Mouse (Mus musculus): ENCODE measurements at regions not wholly inside any gene's neighbourhood (a gene's known extent, or its start where the extent isn't known, plus 50 kb on each side); places are given as distances from the start of the nearest gene placed in this dataset.
A peak's percentile ranks its signal among the peaks of the same experiment; 100 is the strongest.

- no peak for DNase-seq (ENCODE audit: low spot score in 2 of 2)
Measured at GRCm38 (mm10) chr11:39733434-39734076, 961.4 kb downstream of the Mat2b start.

DNA sequence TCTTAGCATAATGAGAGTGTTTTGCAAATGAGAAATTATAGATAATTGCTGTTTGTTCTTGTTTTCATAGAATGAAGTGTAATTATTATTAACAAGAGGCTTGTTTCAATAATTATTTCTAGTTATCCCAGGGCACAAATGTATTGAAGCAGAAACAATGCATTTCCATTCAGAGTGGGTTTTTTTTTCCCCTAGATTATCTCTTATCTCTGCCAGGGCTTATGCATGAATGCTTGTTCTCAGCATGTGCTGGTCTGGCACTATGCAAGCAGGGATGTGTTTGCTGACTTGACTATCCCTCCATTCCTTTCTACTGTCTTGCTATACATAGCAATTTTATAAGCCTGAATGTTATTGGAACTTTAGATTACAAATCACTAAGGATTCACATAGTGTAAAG lies 971.4 kb downstream of the Mat2b start:
- no peak for DNase-seq (ENCODE audit: low spot score in 2 of 2)

- no peak for DNase-seq (ENCODE audit: low spot score in 2 of 2)
Measured at GRCm38 (mm10) chr11:39678521-39678920, 1016.5 kb downstream of the Mat2b start.

DNA sequence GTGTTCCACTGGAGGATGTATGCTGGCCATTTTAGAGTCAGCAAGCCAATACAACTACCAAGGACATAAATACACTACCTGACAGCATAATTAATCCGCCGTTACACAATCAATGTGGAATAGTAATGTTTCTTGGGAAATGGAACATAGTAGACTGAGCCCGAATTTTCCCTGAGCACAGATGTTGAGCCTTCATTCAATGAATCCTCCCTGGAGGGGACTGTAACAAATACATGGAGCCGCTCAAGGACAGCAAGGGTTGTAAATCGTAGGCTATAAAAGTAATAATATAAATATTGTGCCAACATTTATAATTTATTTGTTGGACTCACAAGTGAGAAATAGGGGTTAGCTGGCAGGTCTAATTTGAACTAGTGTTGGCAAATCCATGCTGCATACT lies 1041.4 kb downstream of the Mat2b start:
- no peak for DNase-seq (ENCODE audit: low spot score in 2 of 2)

DNA sequence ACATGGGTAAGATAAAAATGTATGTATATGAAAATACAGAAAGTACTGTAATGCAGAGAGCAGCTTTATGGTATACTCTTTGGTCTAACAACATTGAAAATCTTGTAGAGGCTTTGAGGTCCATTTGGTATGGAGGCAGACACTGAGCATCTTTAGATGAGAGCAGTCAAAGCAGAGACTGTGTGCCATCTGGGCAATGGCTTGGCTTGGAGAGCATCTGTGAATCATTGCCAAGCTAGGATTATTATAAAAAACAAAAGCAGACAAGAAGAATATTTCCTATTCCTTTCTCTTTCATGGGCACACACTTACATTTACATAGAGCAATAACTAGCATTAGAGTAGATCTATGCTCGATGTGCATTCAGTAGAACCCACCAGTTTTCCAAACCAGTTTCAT lies 1075.6 kb downstream of the Mat2b start:
- no peak for DNase-seq (ENCODE audit: low spot score in 2 of 2)

- DNase-seq (ENCODE audit: low spot score in 2 of 2): no peak
Measured at GRCm38 (mm10) chr11:39615843-39616242, 1079.2 kb downstream of the Mat2b start.

- DNase-seq (ENCODE audit: low spot score in 2 of 2): no peak
Measured at GRCm38 (mm10) chr11:39596479-39596878, 1098.5 kb downstream of the Mat2b start.

GRCm38 (mm10) chr11:39588641-39589385 lies 1106.2 kb downstream of the Mat2b start:
- peak; percentile 21 to 33 for DNase-seq (ENCODE audit: low spot score in 2 of 2)

DNA sequence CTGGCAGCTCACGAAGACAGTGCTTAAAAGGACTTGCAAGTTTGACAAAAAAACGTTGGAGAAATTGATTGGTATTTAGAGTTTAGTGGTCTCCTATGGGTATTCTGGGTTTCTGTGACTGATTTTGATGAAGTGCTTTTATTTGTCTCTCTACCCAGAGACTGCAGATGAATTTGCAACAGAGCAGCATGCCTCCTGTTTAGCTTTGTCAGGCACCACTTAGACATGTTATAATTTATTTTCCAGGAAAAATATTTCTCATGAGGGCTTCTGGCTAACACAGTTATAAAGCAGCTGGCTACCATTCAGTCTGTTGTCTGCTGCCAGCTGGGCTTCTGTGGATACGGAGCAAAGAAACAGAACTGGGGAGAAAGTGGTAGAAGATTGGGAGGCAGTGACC lies 1136.7 kb downstream of the Mat2b start:
- no peak for DNase-seq (ENCODE audit: low spot score in 2 of 2)

DNA sequence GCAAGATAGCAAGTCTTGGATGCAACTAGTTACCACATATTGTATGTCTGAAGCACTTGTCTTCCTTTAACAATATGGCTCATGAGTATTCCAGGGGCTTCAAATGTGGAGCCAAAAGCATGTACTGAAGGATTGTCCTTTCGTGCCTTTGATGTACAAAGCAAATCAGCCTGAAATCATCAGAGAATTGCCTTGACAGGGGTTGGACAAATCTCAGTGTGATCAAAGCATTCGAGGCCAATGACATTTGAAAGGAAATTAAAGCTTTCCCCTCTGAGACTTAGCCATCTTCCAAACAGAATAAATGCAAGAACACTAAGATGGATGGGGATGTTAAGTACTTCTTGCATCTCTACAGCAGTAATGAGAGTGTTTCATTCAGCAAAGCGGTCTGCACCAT lies 1144.9 kb downstream of the Mat2b start:
- DNase-seq (ENCODE audit: low spot score in 2 of 2): no peak

GRCm38 (mm10) chr11:39524866-39525649 lies 1169.9 kb downstream of the Mat2b start:
- DNase-seq (ENCODE audit: low spot score in 2 of 2): no peak

GRCm38 (mm10) chr11:39495253-39495652 lies 1199.8 kb downstream of the Mat2b start:
- DNase-seq (ENCODE audit: low spot score in 2 of 2): no peak

GRCm38 (mm10) chr11:39477136-39477535 lies 1217.9 kb downstream of the Mat2b start:
- DNase-seq (ENCODE audit: low spot score in 2 of 2): no peak

DNA sequence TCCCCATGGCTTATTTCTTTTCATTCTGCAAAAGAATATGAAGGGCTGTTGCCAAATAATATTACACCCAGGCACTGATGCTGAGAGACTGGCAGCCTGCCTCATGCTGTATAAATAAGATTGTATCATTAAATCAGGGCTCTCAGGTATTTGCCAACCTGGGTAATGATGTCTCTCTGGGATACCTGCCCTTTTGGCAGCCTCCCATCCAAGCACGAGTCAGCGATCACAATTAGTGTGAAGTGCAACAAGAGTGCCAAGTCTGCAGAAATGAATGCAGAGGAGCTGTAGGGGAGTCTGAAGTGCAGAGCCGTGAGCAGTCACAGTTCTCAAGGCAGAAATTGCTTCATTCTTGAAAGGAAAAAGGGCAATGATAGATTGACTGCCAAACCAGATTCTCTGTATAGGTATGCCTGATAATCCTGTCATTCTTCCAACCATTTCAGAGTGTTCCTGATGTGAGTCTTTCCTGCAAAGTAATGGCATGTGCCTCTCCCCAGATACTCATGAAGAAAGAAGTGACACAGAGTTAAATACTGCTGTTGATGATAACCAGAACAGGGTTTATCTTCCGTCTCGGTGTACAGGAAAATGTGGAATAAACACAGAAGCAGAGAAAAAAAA lies 1241.6 kb downstream of the Mat2b start:
- no peak for DNase-seq (ENCODE audit: low spot score in 2 of 2)

DNA sequence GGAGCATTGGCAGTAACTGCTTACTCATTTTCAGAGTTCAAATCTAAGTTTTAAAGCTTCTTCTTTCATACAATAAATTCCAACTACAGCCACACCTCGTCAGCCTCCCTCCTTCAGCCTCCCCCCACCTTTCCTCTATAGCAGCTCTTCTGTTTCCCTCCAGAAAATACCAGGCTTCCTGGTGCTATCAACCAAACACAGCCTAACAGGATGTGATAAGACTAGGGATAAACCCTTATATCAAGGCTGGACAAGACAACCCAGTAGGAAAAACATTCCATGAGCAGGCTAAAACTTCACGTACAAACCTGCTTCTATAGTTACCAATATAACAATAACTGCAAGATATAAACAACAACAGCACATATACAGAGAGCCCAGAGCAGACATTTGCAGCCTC lies 1248.6 kb downstream of the Mat2b start:
- no peak for DNase-seq (ENCODE audit: low spot score in 2 of 2)

DNA sequence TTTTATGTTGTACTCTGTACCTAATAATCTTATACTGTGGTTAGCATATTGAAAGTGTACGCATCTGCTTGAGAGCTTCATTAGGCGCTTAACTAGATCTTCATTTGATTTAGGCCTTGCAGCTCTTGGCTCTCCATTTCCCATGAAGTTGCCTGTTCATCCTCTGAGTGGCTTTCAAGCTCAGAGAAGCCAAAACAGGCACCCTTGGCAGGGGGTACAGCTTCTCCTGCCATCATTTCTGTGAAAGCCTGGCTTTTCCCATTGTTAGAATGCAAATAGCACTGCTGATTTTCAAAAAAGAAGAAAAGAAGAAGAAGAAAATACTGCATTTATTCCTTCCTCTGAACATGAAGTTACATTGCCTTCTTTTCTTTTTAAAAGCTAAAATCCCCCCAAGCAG lies 1283.3 kb downstream of the Mat2b start:
- no peak for DNase-seq (ENCODE audit: low spot score in 2 of 2)

- no peak for DNase-seq (ENCODE audit: low spot score in 2 of 2)
Measured at GRCm38 (mm10) chr11:39411182-39411581, 1283.8 kb downstream of the Mat2b start.

DNA sequence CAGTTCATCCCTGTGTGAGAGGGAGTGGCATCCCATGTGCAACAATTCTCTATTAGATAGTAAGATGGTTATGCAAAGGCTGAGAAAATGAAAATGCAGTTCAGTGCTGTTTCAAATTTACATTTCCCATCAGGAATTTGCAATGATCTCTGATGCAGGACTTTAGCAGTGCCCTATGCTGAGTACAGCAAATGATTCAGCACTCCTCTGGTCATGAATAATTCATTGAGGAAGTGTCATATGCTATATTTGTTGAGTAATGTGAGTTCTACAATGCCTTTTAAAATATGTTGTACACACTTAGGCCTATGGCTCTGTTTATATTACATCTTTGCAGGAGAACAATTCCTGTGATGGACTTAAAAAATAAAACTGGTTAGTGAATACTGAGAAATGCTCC lies 1330.2 kb downstream of the Mat2b start:
- DNase-seq (ENCODE audit: low spot score in 2 of 2): no peak

- DNase-seq (ENCODE audit: low spot score in 2 of 2): no peak
Measured at GRCm38 (mm10) chr11:39350616-39351015, 1344.4 kb downstream of the Mat2b start.

Data from adrenal gland, adult 18-20 months (tissue).